Mouse (Mus musculus): ENCODE results near the gene Gpr84.

DNA sequence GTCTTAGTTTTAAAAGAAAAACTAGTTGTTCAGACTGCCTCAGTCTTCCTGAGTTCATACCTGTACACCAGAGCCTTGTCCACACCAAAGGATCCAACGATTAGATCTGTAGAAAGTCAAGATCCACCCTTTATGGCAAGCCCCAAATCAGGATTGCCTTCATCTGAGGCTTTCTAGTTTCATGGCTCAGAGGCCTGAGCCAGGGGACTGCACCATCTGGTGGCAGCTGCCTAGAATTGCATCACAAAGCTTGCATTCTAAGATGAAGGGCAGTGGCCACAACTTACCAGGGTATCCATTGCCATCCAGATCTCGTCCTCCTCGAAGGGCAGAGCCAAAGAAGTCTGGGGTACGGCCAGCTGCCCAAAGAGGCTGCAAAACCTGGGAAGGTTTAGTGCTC, 42.4 kb upstream of the Gpr84 start:
- TF ChIP-seq CTCF (IDR thresholded peaks at IDR 0.05; ENCODE audit: low read depth, low read length) (peak; percentile 88), EP300 (IDR thresholded peaks at IDR 0.05; ENCODE audit: insufficient read depth, low read depth, low read length) (no peak), POLR2A (IDR thresholded peaks at IDR 0.05; ENCODE audit: insufficient read depth, low read length) (no peak)
